Mouse (Mus musculus) megakaryocyte, adult 5-6 weeks (primary cell): ENCODE measurements around the gene Sar1a. TPM values are rescaled to one million over a fixed set of nuclear protein-coding genes. Genes with fewer than 3 reads are reported as not detected.

Experiments used
- ATAC-seq: 2 replicates; pipeline ENCODE4 v1.8.0; 2016; ENCODE audit warnings: mild to moderate bottlenecking, inconsistent platforms; ENCODE audit not compliant: poor library complexity, severe bottlenecking
- total RNA-seq, 2 experiments: library from RNA; stranded (forward) in 1 of 2; stranded (reverse) in 1 of 2; fragments of 153-499, 151-499 nt in 1 of 2; fragments of 221-1000, 200-1000 nt in 1 of 2; gene quantifications; 2 replicates each; pipeline versions ENCODE4 v1.2.3 to v1.2.4; 2015 to 2017

The Sar1a gene
- total RNA-seq (2015): 71.2 and 73.2 TPM in 2 replicates
- total RNA-seq (2017): 74.8 and 86.9 TPM in 2 replicates

- ATAC-seq: peak; percentile 97
These were observed at the start of gene Sar1a for GRCm38 (mm10) chr10:61680015-61680913. Sar1a (plus strand) TSS chr10:61680299.

- no peak for ATAC-seq
These were observed 47.7 kb upstream of the Sar1a start for GRCm38 (mm10) chr10:61632445-61632844.

GRCm38 (mm10) chr10:61637055-61637454 lies 43.0 kb upstream of the Sar1a start:
- no peak for ATAC-seq

- no peak for ATAC-seq
These were observed 39.7 kb upstream of the Sar1a start for GRCm38 (mm10) chr10:61640363-61640762.

- ATAC-seq: no peak
These were observed 33.5 kb upstream of the Sar1a start for GRCm38 (mm10) chr10:61646557-61646956.

GRCm38 (mm10) chr10:61647790-61648736 lies 32.0 kb upstream of the Sar1a start, which contains the start of gene Ppa1:
Ppa1 (plus strand) TSS chr10:61648552.
- ATAC-seq: peak; percentile 91

- ATAC-seq: peak; percentile 19
These were observed 31.1 kb upstream of the Sar1a start for GRCm38 (mm10) chr10:61648737-61649645.

GRCm38 (mm10) chr10:61654105-61654504 lies 26.0 kb upstream of the Sar1a start:
- no peak for ATAC-seq

GRCm38 (mm10) chr10:61654691-61655090 lies 25.4 kb upstream of the Sar1a start:
- no peak for ATAC-seq

- no peak for ATAC-seq
These were observed 24.9 kb upstream of the Sar1a start for GRCm38 (mm10) chr10:61655188-61655587.

- no peak for ATAC-seq
These were observed 22.9 kb upstream of the Sar1a start for GRCm38 (mm10) chr10:61656928-61657882.

GRCm38 (mm10) chr10:61657985-61658384 lies 22.1 kb upstream of the Sar1a start:
- ATAC-seq: peak; percentile 90

- ATAC-seq: no peak
These were observed 18.2 kb upstream of the Sar1a start for GRCm38 (mm10) chr10:61661887-61662286.

GRCm38 (mm10) chr10:61662391-61662988 lies 17.6 kb upstream of the Sar1a start:
- ATAC-seq: no peak

- ATAC-seq: no peak
These were observed 15.0 kb upstream of the Sar1a start for GRCm38 (mm10) chr10:61665111-61665510.

GRCm38 (mm10) chr10:61665651-61666050 lies 14.4 kb upstream of the Sar1a start:
- no peak for ATAC-seq

GRCm38 (mm10) chr10:61669289-61669688 lies 10.8 kb upstream of the Sar1a start:
- no peak for ATAC-seq

- ATAC-seq: peak; percentile 54
These were observed 10.2 kb upstream of the Sar1a start for GRCm38 (mm10) chr10:61669896-61670295.

- ATAC-seq: no peak
These were observed 9.3 kb upstream of the Sar1a start for GRCm38 (mm10) chr10:61670758-61671157.
